Mouse (Mus musculus) heart, postnatal 0 days (tissue): Measurements from ENCODE around the gene Cep78. TPM values are rescaled to one million over a fixed set of nuclear protein-coding genes. Genes with fewer than 3 reads are reported as not detected.

Experiments
- ATAC-seq: fragments of 200-750 bp; cut with Nextera tagmentation; 2 replicates; pipeline ENCODE4 v1.8.0; 2017; ENCODE audit warnings: low read depth, moderate number of reproducible peaks, moderate library complexity; ENCODE audit not compliant: insufficient read depth
- DNase-seq: peaks from one replicate; pipeline ENCODE4 v3.0.0-alpha.2; 2016; ENCODE audit warnings: low spot score
- H3K27ac ChIP-seq: fragments of 300-500 bp; sonication (generic); 2 replicates; pipeline ENCODE4 v1.5.1; 2014; ENCODE audit warnings: low read depth, mild to moderate bottlenecking
- H3K27me3 ChIP-seq: fragments of 300-500 bp; sonication (generic); 2 replicates; pipeline ENCODE4 v1.6.1; 2014; ENCODE audit warnings: low read length, mixed read lengths; ENCODE audit not compliant: control insufficient read depth, insufficient read depth
- H3K36me3 ChIP-seq: fragments of 300-500 bp; sonication (generic); replicated peaks from 2 replicates; pipeline ENCODE4 v1.6.1; 2014; ENCODE audit warnings: low read length, mixed read lengths; ENCODE audit not compliant: control insufficient read depth, insufficient read depth
- H3K4me1 ChIP-seq: fragments of 300-500 bp; sonication (generic); 2 replicates; pipeline ENCODE4 v1.6.1; 2014; ENCODE audit warnings: antibody characterized with exemption; ENCODE audit not compliant: control insufficient read depth, insufficient read depth
- H3K4me2 ChIP-seq: fragments of 300-500 bp; sonication (generic); 2 replicates; pipeline ENCODE4 v1.6.1; 2014; ENCODE audit warnings: low read depth, mild to moderate bottlenecking, low read length, moderate library complexity
- H3K4me3 ChIP-seq: fragments of 300-500 bp; sonication (generic); 2 replicates; pipeline ENCODE4 v1.5.1; 2014; ENCODE audit warnings: low read depth, low read length
- H3K9ac ChIP-seq: fragments of 300-500 bp; sonication (generic); replicated peaks from 2 replicates; pipeline ENCODE4 v1.6.1; 2014; ENCODE audit warnings: low read depth, low read length, mixed read lengths
- H3K9me3 ChIP-seq: fragments of 300-500 bp; sonication (generic); replicated peaks from 2 replicates; pipeline ENCODE4 v1.6.1; 2016; ENCODE audit warnings: low read length; ENCODE audit not compliant: control insufficient read depth
- CTCF ChIP-seq: IDR thresholded peaks from 2 replicates; pipeline ENCODE4 v1.5.1; 2016; ENCODE audit warnings: antibody characterized with exemption, control low read depth, low read depth
- EP300 ChIP-seq: IDR thresholded peaks from 2 replicates; pipeline ENCODE4 v1.6.1; 2016; ENCODE audit warnings: antibody characterized with exemption, low read depth
- WGBS: fragments of 180-500 bp; shearing (Covaris S2); extraction: QIAGEN DNeasy Blood & Tissue Kit; methylation state at CpG from one replicate; pipeline ENCODE4 v1.1.7; 2014; 5-methylcytosine and 5-hydroxymethylcytosine counted together
- polyA plus RNA-seq: library from polyadenylated mRNA; unstranded; fragments of >200 nt; fragmentation: Nextera tagmentation; extraction: Ambion mirVana; gene quantifications from 2 replicates; pipeline ENCODE4 v1.2.1, GENCODE M21; 2015
- total RNA-seq: library from RNA; depleted of rRNA; stranded (reverse); fragments of >200 nt; gene quantifications from 2 replicates; pipeline ENCODE4 v1.2.3, GENCODE M21; 2014; ENCODE audit warnings: low replicate concordance

Gene Cep78
- total and polyA plus RNA-seq, 2 experiments from 2014 or later, result 4.6 to 6.9 TPM

- TF ChIP-seq CTCF (no peak), EP300 (no peak)
- Histone ChIP-seq H3K27me3 (no peaks in the 10 kb centered on the region), H3K4me3 (no peak within 1 kb of the TSS), H3K9ac (no peak within 1 kb of the TSS), H3K9me3 (no peaks in the 10 kb centered on the region), H3K4me2 (no peak within 1 kb of the TSS), H3K36me3 (no peaks in the 10 kb centered on the region), H3K27ac (no peak within 1 kb of the TSS), H3K4me1 (no peaks in the 10 kb centered on the region)
- DNase-seq (no peak), ATAC-seq (no peak)
- WGBS, result 68% methylated on average over 7 of the region's 7 CpGs
Observed at GRCm38 (mm10) chr19:15947237-15947636, 37.6 kb downstream of the Cep78 start, which contains the start of gene Psat1. Gene Psat1 (minus strand): TSS chr19:15947337.

- Histone ChIP-seq H3K9me3 (no peaks in the 10 kb centered on the region), H3K4me3 (no peak overlapping the region), H3K27me3 (no peaks in the 10 kb centered on the region), H3K4me1 (no peaks in the 10 kb centered on the region), H3K27ac (no peak overlapping the region), H3K36me3 (no peaks in the 10 kb centered on the region), H3K4me2 (no peak overlapping the region), H3K9ac (no peak overlapping the region)
- TF ChIP-seq CTCF, result no peak
- TF ChIP-seq EP300, result no peak
- DNase-seq, result no peak
- ATAC-seq, result no peak
- WGBS, result 66% methylated on average over 10 of the region's 10 CpGs
Observed at GRCm38 (mm10) chr19:15946663-15947062, 38.1 kb downstream of the Cep78 start.

- Histone ChIP-seq H3K36me3 (no peaks in the 10 kb centered on the region), H3K4me2 (no peak overlapping the region), H3K9ac (no peak overlapping the region), H3K27ac (no peak overlapping the region), H3K4me1 (no peaks in the 10 kb centered on the region), H3K27me3 (no peaks in the 10 kb centered on the region), H3K9me3 (no peaks in the 10 kb centered on the region), H3K4me3 (no peak overlapping the region)
- TF ChIP-seq CTCF (no peak), EP300 (no peak)
- no peak for DNase-seq
- WGBS, result 78% methylated on average over 7 of the region's 7 CpGs
- no peak for ATAC-seq
Observed at GRCm38 (mm10) chr19:15943117-15943423, 41.7 kb downstream of the Cep78 start.

- H3K9me3 ChIP-seq, result no peaks in the 10 kb centered on the region
- ATAC-seq (no peak), DNase-seq (no peak)
- TF ChIP-seq EP300 (no peak), CTCF (no peak)
- H3K4me2 ChIP-seq, result no peak overlapping the region
- H3K36me3 ChIP-seq, result no peaks in the 10 kb centered on the region
- H3K9ac ChIP-seq, result no peak overlapping the region
- H3K27me3 ChIP-seq, result no peaks in the 10 kb centered on the region
- 67% methylated on average over 11 of the region's 11 CpGs for WGBS
- H3K4me3 ChIP-seq, result no peak overlapping the region
- no peak overlapping the region for H3K27ac ChIP-seq
- H3K4me1 ChIP-seq, result no peaks in the 10 kb centered on the region
Observed at GRCm38 (mm10) chr19:15942421-15943116, 42.2 kb downstream of the Cep78 start.

- ATAC-seq (no peak), DNase-seq (no peak)
- Histone ChIP-seq H3K9me3 (no peaks in the 10 kb centered on the region), H3K36me3 (no peaks in the 10 kb centered on the region), H3K27ac (no peak overlapping the region), H3K4me3 (no peak overlapping the region), H3K27me3 (no peaks in the 10 kb centered on the region), H3K9ac (no peak overlapping the region), H3K4me2 (no peak overlapping the region), H3K4me1 (no peaks in the 10 kb centered on the region)
- no peak for TF ChIP-seq EP300
- TF ChIP-seq CTCF, result no peak
- 75% methylated on average over 8 of the region's 8 CpGs for WGBS
Observed at GRCm38 (mm10) chr19:15941399-15941798, 43.4 kb downstream of the Cep78 start.

- Histone ChIP-seq H3K4me2 (peak overlapping the region; percentile 89), H3K27ac (peak overlapping the region; percentile 70), H3K4me1 (peaks cover 30% of the 10 kb centered on the region), H3K9ac (0 out of 2 replicates have a peak overlapping the region, but pooled peaks have one; percentile 11), H3K27me3 (no peaks in the 10 kb centered on the region), H3K9me3 (no peaks in the 10 kb centered on the region), H3K36me3 (no peaks in the 10 kb centered on the region), H3K4me3 (peak overlapping the region; percentile 60)
- DNase-seq (peak; percentile 77), ATAC-seq (peak; percentile 55)
- TF ChIP-seq EP300 (no peak), CTCF (no peak)
- WGBS, result 5% methylated on average over 4 of the region's 4 CpGs
Observed at GRCm38 (mm10) chr19:15925719-15926045, 59.1 kb downstream of the Cep78 start.
